Mouse (Mus musculus): ENCODE measurements around the gene Wipi1. TPM values are rescaled to one million over a fixed set of nuclear protein-coding genes. Genes with fewer than 3 reads are reported as not detected.

Gene Wipi1
- 46.6 TPM for polyA plus RNA-seq (2014; fragmentation: Illumina TruSeq; extraction: RNeasy Lipid Tissue Mini Kit (QIAGEN cat#74804); ENCODE audit: low read depth, low replicate concordance)

DNA sequence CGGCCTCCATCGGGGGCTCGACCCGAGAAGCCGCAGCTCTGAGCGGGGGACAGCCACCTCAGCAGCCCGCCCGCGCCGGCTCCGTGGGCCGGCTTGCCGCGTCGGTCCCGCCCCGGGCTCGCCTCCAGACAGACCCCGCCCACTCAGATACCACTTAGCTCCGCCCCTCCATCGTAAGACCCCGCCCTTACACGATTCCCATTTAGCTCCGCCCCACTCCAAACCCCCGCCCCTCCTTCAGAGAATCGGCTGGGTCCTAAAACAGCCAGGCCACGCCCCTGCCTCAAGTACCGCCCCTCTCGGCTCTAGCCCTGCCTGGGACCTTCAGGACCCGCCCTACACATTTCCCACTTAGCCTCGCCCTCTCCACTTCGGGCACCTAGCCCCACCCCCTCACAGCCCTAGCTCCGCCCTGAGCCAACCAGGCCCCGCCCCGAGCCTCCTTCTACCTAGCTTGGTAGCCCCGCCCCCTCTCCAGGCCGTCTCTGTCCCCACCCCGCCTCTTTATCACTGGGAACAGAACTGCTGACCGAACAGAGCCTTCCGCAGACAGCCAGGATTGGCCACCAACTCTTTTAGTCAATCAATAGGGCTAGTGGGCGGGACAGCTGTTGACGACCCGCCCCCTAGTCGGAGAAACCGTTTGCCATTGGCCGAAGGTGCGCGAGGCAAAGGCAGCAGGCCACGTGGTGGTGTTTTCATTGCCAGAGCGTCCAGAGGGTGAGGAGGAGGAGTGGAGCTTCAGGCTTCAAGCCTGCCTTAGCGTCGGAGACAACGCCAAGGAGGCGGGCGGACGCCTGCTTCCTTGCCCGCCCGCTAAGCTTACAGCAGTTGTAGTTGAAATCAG lies at the start of gene Wipi1:
TSS of gene Wipi1 (minus strand) at position 665 of the 847 bp plus-strand sequence.

DNA sequence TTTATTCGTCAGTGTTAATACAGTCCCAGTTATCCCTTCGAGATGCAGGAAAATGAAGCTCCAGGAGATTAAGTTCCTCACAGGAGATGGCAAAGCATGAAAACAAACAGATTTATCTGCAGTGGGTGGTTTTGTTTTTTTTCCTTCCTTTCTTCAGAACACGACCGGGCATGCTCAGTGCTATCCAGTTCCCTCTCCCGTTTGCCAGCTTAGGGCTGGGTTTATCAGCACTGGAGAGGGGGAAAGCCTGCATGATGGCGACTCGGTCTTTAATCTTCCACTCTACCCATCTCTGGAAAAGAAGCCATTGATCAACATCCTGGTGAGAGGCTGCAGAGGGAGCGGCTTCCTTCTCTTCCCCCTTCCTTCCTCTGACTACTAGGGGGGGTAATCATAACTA lies 37.4 kb upstream of the Wipi1 start, which contains the start of gene Prkar1a:
TSS of gene Prkar1a (plus strand) at position 200 of the 400 bp plus-strand sequence.

Other genes starting within 250 kb of the Wipi1 start
- 65.0 TPM for gene Gna13, start 249.1 kb downstream of the Wipi1 start, polyA plus RNA-seq (2014; fragmentation: Illumina TruSeq; extraction: RNeasy Lipid Tissue Mini Kit (QIAGEN cat#74804); ENCODE audit: low read depth, low replicate concordance)
- not detected for gene 9930022D16Rik, start 198.1 kb downstream of the Wipi1 start, polyA plus RNA-seq (2014; fragmentation: Illumina TruSeq; extraction: RNeasy Lipid Tissue Mini Kit (QIAGEN cat#74804); ENCODE audit: low read depth, low replicate concordance)
- gene Amz2, start 186.0 kb downstream of the Wipi1 start, polyA plus RNA-seq (2014; fragmentation: Illumina TruSeq; extraction: RNeasy Lipid Tissue Mini Kit (QIAGEN cat#74804); ENCODE audit: low read depth, low replicate concordance): 48.8 TPM
- gene Arsg, start 138.6 kb downstream of the Wipi1 start, polyA plus RNA-seq (2014; fragmentation: Illumina TruSeq; extraction: RNeasy Lipid Tissue Mini Kit (QIAGEN cat#74804); ENCODE audit: low read depth, low replicate concordance): 4.4 TPM
- 0.87 TPM for gene Slc16a6, start 138.4 kb downstream of the Wipi1 start, polyA plus RNA-seq (2014; fragmentation: Illumina TruSeq; extraction: RNeasy Lipid Tissue Mini Kit (QIAGEN cat#74804); ENCODE audit: low read depth, low replicate concordance)
- 703 TPM for gene Prkar1a, start 37.4 kb upstream of the Wipi1 start, polyA plus RNA-seq (2014; fragmentation: Illumina TruSeq; extraction: RNeasy Lipid Tissue Mini Kit (QIAGEN cat#74804); ENCODE audit: low read depth, low replicate concordance)
- not detected for gene Fam20a, start 110.3 kb upstream of the Wipi1 start, polyA plus RNA-seq (2014; fragmentation: Illumina TruSeq; extraction: RNeasy Lipid Tissue Mini Kit (QIAGEN cat#74804); ENCODE audit: low read depth, low replicate concordance)
- not detected for gene 1700012B07Rik, start 216.1 kb upstream of the Wipi1 start, polyA plus RNA-seq (2014; fragmentation: Illumina TruSeq; extraction: RNeasy Lipid Tissue Mini Kit (QIAGEN cat#74804); ENCODE audit: low read depth, low replicate concordance)